Mouse (Mus musculus) kidney, adult 2 months (tissue): ENCODE measurements around the gene Bcl2l1.

Experiments used
- CTCF ChIP-seq: fragments of 200-500 bp; conservative IDR thresholded peaks from 2 replicates; pipeline ENCODE4 v1.5.1; 2011; ENCODE audit warnings: low read depth, mild to moderate bottlenecking, control low read depth, low read length, moderate library complexity, mixed read lengths; ENCODE audit not compliant: insufficient read depth, insufficient read length
- POLR2A ChIP-seq: fragments of 200-500 bp; IDR thresholded peaks from one replicate; pipeline ENCODE4 v1.6.1; 2011; ENCODE audit warnings: low read depth, low read length, control low read depth

DNA sequence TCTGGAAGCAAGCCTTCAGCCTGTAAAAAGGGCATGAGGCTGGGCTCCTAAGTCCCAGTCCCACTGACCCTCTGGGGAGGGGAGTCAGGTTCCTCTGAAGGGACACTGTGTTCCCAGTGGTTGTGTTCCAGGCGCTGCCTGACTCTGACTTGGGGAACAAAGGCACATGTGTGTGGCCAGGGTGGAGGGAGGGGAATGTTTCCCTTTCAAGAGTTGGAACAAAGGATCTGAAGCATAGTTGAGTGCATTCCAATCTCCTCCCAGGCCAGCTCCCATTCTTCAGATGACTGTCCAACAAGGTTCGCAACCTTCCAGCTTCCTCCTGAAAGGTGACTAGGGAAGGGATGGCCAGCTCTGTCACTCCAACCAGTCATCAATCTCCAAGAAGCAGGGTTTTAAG lies 11.2 kb downstream of the Bcl2l1 start:
- TF ChIP-seq POLR2A (no peak), CTCF (no peak)
